Mouse (Mus musculus) layer of hippocampus, adult 8-10 months (tissue): ENCODE results near the gene Slc51b. TPM values are rescaled to one million over a fixed set of nuclear protein-coding genes. Genes with fewer than 3 reads are reported as not detected.

Source experiments
- DNase-seq, 2 experiments: peaks; one replicate each; pipeline ENCODE4 v3.0.0; 2022; ENCODE audit warnings: low spot score in 2 of 2
- total RNA-seq, 4 experiments: library from RNA; stranded (reverse); gene quantifications; 2 replicates each; pipeline ENCODE4 v1.2.4; 2022

The Slc51b gene
- not detected for total RNA-seq

DNA sequence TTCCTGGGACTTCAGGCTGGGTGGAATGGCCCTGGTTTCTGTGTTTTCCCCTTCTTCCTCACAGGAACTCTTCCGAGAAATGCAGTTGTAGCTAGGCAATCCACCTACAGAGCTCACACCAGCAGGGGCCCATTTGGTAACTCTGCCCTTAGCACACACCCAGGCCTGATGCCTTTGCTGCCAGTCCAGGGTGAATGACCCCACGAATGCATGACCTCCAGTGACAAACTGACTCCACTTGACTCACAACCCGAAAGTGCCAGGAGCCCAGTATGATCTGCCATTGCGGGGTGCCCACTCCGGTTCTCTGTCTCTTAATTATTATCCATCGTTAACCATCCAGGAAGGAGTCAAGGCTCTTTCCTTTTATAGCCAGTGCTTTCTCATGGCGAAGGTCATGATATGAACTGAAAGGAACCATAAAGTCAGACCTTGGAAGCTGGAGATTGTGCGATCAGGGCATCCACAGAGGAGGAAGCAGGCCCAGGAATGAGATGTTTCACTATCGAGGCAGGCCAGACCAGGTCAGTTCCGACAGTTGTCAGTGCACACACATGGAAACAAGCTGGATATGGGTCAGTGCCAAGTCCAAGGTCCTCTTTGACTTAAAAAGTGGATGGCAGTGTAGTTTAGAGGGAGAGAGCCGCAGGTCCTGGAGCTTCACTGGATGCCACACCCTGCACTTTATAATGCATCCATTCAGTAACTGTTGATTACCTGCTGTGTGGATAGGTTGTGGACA lies at the start of gene Slc51b:
Gene Slc51b, minus strand, starts transcription at position 196 of the 742 bp plus-strand sequence.
- DNase-seq, result no peak

DNA sequence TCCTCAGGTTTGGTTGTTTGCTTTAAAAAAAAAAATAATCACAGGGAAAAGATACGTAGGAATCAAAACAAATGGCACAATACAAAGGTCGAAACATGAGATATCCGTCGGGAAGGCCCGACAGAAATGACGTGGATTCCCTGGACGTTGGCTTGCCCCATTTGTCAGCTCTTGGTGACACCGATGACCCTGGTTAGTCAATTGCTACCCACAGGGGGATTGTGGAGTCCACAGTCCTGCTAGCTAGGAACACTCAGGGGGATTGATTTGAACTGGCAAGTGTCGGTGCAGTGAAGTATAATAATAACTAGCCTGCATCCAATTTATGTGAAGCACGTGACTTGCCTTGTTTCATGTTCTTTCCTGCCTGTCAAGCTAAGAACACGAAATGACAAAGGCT lies 44.9 kb upstream of the Slc51b start:
- DNase-seq, result no peak

- no peak for DNase-seq
Measured at GRCm38 (mm10) chr9:65465241-65465640, 42.5 kb upstream of the Slc51b start.

DNA sequence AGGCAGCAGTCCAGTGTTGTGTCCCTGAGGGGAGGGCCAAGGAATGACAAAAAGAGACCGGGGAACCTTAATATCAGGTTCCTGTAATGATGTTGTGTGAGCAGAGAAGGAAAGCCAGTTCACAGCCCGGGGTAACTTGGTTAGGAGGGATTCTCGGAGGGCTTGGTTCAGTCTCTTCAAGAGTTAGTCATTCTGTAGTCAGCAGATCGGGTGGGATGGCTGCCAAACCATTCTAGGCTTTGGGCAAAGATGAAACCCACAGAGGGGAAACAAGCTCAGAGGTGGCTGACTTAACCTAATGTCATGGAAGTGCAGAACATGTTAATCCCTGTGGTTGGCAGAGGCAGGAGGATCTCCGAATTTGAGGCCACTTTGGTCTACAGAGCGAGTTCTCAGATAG lies 41.4 kb upstream of the Slc51b start:
- peak in 1 of 2 experiments; percentile 32 for DNase-seq

DNA sequence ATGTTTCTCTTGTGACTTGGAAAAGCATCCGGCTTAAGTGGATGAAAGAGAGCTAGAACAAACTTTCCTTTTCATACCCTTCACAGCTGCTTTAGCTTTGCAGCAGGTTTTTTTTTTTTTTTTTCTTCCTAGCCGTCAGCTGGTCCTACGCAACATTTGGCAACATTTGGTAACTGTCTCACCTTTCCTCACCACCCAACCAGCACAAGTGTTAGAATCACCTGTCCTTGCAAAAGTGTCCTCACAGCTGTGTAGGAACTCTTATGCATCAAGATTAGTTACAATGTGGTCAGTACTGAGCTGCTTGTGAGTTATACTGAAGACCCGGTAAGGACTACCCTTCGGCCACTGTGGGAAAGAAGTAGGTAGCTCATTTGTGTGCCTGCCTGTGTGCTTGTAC lies 39.8 kb upstream of the Slc51b start:
- no peak for DNase-seq

GRCm38 (mm10) chr9:65460732-65461442 lies 38.1 kb upstream of the Slc51b start, which contains the start of gene Spg21:
TSS of gene Spg21 (plus strand) at chr9:65460947.
- DNase-seq, result peak; percentile 90 to 95

DNA sequence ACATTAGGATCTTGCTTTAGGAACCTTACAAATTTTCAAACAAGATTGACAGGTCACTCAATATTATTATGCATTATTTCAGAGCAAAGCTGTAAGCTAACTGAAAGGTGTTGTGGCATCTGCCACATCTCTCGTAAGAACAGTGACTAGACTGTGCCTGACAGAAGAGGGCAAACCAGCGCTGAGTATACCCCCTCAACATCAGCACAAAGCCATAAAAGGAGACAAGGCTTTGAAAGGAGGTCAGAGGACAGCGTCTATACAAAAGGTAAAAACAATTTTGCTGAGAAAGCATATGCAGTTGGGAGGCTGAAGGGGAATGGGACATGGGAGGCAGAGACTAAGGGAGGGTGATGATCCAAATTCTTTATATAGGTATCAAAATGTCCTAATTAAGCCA lies 37.4 kb upstream of the Slc51b start:
- DNase-seq, result no peak

DNA sequence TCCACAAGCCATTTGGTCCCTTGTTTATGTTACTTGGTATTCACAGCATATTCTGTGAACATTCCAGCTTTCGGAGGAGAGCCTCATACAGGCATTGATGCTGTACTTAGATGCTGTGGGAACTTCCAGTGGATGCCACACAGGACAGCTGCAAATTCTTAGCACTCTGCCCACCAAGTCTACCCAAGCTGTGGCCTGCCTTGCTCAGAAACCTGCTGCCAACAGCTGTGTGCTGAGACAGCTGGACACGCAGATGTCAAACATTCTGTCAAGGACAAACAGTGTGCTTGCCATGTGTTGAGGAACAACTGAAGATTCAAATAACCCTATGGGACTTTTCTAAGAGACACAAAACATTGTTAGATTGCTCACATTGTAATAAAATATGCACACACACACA lies 36.2 kb upstream of the Slc51b start:
- no peak for DNase-seq

DNA sequence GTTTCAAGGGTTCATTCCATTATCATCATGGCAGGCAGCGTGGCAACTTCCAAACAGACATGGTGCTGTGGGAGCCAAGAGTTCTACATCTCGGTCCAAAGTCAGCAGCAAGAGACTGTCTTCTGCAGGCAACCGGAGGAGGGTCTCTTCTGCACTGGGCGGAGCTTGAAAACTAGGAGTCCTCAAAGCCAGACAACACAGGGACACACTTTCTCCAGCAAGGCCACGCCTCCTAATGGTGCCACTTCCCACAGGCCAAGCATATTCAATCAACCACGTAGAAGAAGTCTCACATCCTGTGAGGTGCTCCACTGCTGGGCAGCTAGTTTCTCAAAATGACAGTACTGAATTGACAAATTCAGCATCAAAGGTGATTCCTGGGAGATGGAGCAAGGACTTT lies 25.2 kb upstream of the Slc51b start:
- DNase-seq, result no peak

DNA sequence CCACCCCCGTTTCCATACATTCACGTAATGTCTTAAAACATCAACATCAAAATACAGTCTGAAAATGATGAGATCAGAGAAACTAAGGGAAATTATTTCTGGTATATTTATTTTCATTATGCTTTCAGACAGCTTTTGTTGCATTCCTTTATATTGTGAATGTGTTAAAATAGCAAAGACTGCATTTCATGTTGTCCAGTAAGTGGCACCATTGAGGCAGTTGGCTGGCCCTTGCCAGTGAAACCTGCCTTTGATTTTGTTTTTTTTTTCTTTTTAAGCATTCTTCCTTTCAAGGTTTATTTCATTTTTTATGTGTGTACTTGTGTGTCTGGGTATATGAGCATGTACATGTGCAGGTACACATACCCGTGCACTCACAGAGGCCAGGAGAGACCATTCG lies 21.9 kb upstream of the Slc51b start:
- DNase-seq, result no peak

DNA sequence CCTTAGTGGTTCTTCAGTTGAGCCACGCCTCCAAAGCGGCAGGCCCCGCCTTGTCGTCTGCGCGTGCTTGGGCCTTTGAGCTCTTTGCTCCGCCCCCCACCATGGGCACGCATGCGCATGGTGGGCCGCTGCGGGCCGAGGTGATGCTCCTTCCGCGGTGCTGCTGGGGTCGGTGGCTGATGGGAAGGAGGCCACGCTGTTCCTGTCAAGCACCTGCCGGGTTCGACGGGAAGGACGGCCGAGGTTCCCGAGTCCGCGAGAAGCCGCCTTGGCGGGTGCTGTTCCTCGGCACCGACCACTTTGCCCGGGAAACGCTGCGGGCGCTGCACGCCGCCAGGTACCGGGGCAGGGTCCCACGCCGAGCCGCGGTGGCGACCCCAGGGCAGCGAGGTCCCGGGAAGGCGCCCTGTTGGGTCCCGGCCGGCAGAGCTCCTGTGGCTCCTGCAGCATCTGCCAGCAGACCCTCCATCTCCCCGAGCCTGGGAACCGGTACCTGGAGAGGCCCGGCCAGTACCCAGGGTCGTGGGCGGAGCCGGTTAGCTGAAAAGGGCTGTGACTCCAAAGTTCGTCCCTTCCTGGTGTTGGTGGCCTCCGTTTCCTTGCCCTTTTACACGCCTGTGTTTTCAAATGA lies 13.0 kb upstream of the Slc51b start, which contains the start of gene Mtfmt:
Gene Mtfmt, plus strand, starts transcription at position 112 of the 631 bp plus-strand sequence.
- DNase-seq, result peak; percentile 81 to 85

DNA sequence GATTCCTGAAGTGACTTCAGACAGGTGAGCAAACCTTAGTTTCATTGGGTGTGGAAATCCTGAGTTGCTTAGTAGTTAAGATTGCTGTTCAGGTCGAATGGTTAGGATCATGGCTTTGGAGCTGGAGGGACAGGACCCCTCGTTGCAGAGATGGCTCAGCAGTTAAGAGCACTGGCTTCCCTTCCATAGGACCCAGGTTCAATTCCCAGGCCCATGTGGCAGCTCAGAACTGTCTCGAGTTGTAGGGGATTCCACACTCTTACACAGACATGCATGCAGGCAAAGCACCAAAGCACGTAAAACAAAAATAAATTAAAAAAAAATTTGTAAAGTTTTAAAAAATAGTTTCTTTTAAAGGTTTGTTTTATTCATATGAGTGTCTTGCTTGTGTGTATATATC lies 12.5 kb upstream of the Slc51b start:
- DNase-seq, result no peak

- DNase-seq, result no peak
Measured at GRCm38 (mm10) chr9:65434140-65434539, 11.4 kb upstream of the Slc51b start.

GRCm38 (mm10) chr9:65432236-65432635 lies 9.5 kb upstream of the Slc51b start:
- peak; percentile 84 to 94 for DNase-seq

DNA sequence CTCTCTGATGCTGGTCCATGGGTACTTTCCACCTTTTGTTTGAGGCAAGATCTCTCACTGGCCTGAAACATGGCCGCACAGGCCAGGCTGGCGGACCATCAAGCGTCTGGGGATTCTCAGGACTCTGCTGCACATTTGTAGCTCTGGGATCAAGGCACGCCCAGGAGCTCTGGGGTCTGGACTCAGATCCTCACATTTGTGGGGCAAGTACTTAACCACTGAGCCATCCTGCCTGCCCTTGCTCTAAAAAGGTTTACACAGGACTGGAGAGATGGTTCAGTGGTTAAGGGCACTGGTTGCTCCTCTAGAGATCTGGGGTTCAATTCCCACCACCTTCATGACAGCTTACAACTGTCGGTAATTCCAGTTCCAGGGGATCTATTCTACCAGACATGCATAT lies 8.2 kb upstream of the Slc51b start:
- DNase-seq, result no peak

GRCm38 (mm10) chr9:65430401-65430800 lies 7.6 kb upstream of the Slc51b start:
- DNase-seq, result no peak

GRCm38 (mm10) chr9:65428003-65428402 lies 5.2 kb upstream of the Slc51b start:
- DNase-seq, result no peak

DNA sequence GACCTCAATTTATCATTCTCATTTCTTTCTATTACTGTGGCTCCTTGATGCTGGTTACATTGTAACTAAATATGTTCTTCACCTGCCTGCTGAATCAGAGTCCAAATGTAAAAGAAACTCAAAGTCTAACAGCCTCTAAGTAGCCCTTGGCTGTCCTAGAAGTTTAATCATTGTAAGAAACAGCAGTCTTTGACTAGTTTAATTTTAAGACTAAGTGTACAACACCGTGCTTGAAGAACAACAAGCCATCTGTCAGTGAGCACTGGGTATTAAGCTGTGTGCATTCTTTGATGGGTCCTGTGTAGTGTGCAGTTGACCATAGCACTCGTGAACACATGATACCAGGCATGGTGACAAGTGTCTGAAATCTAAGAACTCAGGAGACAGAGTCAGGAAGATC lies 4.8 kb upstream of the Slc51b start:
- no peak for DNase-seq

DNA sequence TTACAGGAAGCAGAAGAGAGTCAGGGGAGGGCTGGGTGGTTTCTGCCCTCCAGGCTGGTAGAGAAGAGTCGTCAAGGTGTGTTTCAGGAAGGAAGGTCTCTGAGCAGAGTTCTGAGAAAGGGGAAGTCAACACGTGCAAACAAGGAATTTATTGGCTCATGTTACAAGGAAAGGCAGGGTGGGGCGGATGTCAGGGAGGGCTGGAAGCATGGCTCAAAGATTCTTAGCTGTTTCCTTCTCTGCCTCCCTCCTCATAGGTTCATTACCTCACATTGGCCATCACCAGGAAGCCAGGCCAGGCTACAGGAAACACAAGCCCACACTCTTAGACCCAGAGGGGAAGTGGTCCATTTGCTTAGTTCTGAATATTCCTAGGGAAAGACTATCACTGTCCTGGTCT lies 1.6 kb upstream of the Slc51b start:
- DNase-seq, result no peak

GRCm38 (mm10) chr9:65419633-65420032 lies 3.1 kb downstream of the Slc51b start:
- no peak for DNase-seq

GRCm38 (mm10) chr9:65417738-65418137 lies 5.0 kb downstream of the Slc51b start:
- DNase-seq, result no peak

DNA sequence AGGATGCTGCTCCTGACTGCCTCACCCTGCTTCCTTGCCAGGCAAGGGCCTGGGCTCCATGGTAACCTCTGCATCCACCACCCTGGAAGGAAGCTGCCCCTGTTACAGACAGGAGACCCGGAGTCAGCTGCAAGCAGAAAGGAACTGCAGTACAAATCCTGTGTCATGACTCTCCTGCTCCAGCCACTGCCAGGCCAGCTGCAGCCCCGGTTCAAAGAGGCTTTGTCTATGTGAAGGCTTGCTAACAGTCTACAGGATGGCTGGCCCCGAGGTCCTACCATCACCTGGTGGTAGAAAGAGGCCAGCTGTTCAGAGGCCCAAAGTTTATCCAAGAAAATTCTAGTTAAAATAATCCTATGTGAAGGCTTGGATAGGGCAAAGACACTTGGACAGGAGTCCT lies 11.4 kb downstream of the Slc51b start:
- no peak for DNase-seq
